Mouse (Mus musculus) 416B (cell line): ENCODE data around the gene Pdzd7.

Source experiments
- DNase-seq: peaks from one replicate; pipeline ENCODE4 v3.0.0; 2011; ENCODE audit warnings: low read depth

The Pdzd7 gene

DNA sequence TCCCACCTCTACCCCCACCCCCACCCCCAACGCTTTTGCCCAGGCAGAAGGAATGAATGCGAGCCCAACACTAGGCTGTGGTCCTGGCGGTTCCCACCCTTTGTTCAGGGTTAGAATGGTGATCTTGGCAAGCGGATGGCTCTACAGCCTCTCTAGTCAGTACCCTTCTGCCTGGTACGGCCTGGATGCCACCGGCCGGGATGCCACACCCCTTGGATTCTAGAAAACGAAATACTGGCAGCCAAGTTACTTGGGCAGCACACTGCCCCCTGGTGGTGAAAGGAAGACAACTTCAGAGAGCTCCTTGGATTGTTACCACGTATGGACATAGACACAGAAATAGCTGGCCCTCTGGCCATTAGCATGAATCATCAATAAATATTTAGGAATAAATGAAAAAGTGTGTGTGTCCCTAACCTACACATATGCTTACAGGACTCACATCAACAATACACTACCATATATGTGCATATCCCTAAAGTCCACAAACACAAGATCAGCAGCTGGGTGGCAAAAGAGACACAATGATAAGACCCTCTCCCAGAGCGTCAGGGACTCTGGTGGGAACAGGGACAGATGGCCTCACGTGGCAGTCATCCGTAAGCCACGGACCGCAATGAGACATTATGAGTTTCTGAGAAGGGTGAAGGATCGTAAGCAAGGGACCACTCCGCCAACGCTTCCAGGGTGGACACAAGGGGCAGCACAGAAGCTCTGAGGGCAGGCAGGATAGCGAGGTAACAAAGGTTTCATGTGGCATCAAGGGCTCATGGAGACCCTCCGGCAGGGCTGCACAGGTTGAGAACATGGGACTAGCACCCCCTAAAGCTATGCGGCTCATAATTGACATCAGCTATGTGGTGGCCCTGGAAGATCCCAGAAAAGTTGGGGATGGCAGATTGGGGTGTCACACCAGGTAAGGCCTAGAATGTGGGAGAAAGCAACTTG lies 14.5 kb downstream of the Pdzd7 start:
- DNase-seq: peak; percentile 92

DNA sequence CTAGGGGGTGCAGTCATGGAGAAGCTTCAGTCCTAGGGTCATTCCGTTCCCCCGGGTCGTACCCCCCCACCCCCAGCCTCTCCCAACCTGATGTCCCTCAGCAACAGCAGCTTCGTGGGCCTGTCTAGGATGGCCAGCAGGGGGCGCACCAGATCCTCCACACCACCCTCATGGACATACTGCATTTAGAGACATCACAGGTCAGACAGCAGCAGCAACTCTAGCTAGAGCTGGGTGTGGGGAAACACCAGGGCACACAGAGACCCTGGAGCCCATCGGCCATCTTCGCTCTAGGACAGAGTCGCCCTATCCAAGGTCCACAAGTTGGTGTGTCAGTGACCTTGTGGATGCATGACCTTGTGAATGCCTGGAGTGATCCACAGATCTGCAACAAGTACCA lies 15.4 kb downstream of the Pdzd7 start:
- peak; percentile 69 for DNase-seq

- no peak for DNase-seq
Measured at GRCm38 (mm10) chr19:45029571-45029970, 15.9 kb downstream of the Pdzd7 start.

- no peak for DNase-seq
Measured at GRCm38 (mm10) chr19:45028746-45029145, 16.8 kb downstream of the Pdzd7 start.

- no peak for DNase-seq
Measured at GRCm38 (mm10) chr19:45027848-45028247, 17.7 kb downstream of the Pdzd7 start.

GRCm38 (mm10) chr19:45026958-45027670 lies 18.4 kb downstream of the Pdzd7 start:
- DNase-seq: no peak

GRCm38 (mm10) chr19:45025937-45026568 lies 19.5 kb downstream of the Pdzd7 start:
- no peak for DNase-seq

DNA sequence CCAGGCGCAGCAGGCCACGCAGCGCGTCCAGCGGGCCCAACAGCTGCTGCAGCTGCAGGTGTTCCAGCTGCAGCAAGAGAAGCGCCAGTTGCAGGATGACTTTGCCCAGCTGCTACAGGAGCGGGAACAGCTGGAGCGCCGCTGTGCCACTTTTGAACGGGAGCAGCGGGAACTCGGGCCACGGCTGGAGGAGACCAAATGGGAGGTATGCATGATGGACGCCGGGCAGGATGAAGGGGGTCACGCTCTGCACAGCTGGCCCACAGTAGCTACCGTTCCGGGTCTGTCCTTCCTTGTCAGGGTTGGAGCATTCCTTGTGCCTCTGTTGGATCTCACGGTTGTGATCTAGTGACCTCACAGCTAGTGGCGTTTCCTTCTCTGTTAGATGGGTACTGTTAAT lies 20.7 kb downstream of the Pdzd7 start:
- no peak for DNase-seq

DNA sequence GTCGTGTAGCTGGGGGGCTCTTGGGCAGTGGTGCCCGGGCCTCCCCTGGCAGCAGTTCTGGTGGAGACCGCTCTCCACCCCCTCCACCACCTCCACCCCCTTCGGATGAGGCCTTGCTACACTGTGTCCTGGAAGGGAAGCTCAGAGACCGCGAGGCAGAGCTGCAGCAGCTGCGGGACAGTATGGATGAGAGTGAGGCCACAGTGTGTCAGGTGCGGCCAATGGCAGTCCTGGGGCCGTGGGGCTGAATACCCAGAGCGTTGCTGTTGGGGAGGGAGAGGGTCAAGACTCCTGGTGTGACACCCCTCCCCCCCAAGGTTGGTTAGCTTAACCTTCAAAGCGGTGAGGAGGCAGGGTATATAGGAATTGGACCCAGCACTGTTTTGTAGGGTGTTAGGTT lies 21.5 kb downstream of the Pdzd7 start:
- no peak for DNase-seq

DNA sequence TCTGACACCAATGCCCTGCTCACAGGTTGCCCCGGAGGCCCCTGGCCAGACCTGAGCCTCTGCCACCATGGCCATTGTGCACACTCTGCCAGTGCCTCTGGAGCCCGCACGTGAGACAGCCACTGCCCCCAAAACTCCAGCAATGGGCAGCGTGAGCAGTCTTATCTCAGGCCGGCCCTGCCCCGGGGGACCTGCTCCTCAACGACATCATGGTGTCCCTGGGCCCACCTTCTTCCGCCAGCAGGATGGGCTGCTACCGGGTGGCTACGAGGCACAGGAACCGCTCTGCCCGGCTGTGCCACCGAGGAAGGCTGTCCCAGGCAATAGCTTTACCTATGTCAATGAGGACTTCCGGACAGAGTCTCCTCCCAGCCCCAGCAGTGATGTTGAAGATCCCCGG lies 24.2 kb downstream of the Pdzd7 start:
- no peak for DNase-seq

DNA sequence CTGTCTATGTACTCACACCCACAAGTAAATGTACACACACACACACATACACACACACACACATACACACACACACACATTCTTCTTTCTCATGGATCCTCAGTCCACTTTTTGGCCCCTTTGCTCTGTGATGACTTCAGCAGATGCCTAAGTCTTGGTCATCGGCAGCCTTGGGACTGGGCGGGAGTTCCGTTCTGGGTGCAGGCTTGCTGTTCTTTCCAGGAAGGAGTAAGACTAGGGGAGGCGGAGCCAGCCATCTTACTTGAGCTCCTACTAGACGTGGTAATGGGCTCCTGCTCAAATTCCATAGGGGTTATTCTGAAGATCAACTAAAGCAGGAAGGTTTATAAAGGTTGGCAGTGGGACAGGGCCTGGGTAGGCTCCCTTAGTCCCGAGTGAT lies 25.2 kb downstream of the Pdzd7 start:
- peak; percentile 42 for DNase-seq

GRCm38 (mm10) chr19:45018351-45018831 lies 27.1 kb downstream of the Pdzd7 start:
- peak; percentile 38 for DNase-seq

DNA sequence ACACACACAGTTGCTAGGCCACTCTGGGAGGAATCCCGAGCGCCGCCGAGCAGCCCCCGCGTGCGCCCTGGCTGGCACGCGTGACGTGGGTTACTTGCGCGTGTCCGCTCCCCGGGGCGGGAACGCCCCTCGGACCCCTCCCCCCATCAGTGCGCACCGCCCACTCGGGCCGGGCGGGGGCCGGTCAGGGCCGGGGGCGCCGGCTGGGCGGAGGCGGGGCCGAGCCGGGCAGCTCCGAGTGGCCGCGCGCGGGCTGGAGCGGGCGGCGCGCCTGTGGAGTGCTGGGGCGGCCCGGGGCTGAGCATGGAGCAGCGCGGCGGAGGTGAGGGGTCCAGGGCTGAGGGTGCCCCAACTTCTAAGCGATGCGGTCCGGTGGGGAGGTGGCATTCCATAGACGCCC lies 27.6 kb downstream of the Pdzd7 start:
- no peak for DNase-seq

DNA sequence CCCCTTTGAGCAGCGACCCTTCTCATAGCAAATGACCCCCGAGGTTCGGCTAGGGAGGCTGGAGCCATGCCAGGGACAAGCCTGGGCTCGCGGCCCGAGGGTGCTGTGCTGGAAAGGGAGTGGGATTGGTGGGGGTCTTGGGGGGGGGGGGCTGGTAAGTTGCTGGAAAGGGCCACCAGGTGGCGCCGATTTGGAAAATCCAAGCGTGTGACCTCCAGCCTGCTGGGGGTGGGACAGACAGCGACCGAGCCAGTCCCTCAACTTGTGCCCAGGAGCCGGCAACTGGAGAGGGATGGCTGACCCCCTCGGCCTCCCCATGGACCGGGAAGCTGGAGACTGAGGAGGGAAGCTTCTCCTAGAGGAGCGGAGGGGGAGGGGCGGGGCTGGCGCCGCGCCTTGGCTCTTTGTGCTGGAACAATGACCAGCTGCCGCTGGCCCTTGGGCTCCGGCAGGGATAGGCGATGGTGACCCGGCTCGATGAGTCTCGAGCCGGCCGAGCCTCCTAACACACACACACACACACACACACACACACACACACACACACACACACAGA lies 28.2 kb downstream of the Pdzd7 start:
- peak; percentile 86 for DNase-seq

GRCm38 (mm10) chr19:45016341-45017215 lies 28.9 kb downstream of the Pdzd7 start:
- DNase-seq: peak; percentile 83

GRCm38 (mm10) chr19:45015518-45016281 lies 29.8 kb downstream of the Pdzd7 start:
- DNase-seq: peak; percentile 63

DNA sequence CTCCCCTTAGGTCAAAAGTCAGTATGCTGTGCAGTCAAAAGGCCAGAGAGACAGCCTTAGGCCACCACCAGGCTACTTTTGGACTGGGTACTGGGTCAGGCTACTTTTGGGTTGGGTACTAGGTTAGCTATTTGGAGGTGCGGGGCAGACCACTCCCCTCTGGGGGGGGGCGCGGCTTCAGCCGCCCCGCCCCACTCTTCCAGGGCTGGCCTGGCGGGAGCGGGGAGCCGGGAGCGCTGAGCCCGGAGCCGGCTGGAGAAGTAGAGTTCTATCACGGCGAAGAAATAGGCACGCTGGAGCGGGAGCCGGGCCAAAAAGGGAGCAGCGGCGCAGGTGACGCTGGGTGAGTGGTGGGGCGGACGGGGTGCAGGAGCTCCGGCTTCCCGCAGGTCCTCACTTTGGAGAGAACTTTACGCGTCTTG lies 30.5 kb downstream of the Pdzd7 start:
- DNase-seq: no peak

- peak; percentile 51 for DNase-seq
Measured at GRCm38 (mm10) chr19:45014335-45014971, 31.1 kb downstream of the Pdzd7 start, which contains the start of gene Lzts2. Lzts2 (plus strand) TSS chr19:45014414.

- no peak for DNase-seq
Measured at GRCm38 (mm10) chr19:45013581-45014225, 31.8 kb downstream of the Pdzd7 start.
